Mouse (Mus musculus) G1E (cell line): ENCODE results near the gene 2810408A11Rik.

Source experiments
- CTCF ChIP-seq: IDR thresholded peaks from 2 replicates; pipeline ENCODE4 v1.5.1; 2012; ENCODE audit warnings: low read depth, low read length, inconsistent platforms, mixed read lengths
- GATA1 ChIP-seq: IDR thresholded peaks from 2 replicates; pipeline ENCODE4 v1.6.1; 2012; ENCODE audit warnings: borderline replicate concordance, low read length, inconsistent platforms, mixed read lengths
- POLR2AphosphoS5 ChIP-seq: IDR thresholded peaks from 2 replicates; pipeline ENCODE4 v1.6.1; 2012; ENCODE audit warnings: low read depth, low read length, inconsistent platforms; ENCODE audit not compliant: insufficient replicate concordance
- TAL1 ChIP-seq: conservative IDR thresholded peaks from 2 replicates; pipeline ENCODE4 v1.6.1; 2012; ENCODE audit warnings: low read depth, low read length, inconsistent platforms, mixed read lengths

- TF ChIP-seq CTCF: no peak
- no peak for TF ChIP-seq TAL1
- TF ChIP-seq GATA1: no peak
- no peak; the same call in 1 of the 2 replicates for TF ChIP-seq POLR2AphosphoS5
Observed at GRCm38 (mm10) chr11:69900471-69901405, at the start of gene 2810408A11Rik, which contains the start of gene Neurl4.
